Comparison of ENCODE assay signal across 32 mouse cellular contexts in genomic region chr13:99314098-99314497, GRCm38 (mm10).
"Had no signal": no experiment of that assay in that cellular context is flagged by ENCODE, and none has a peak within 500 bp of the region (broad histone marks: within the 10 kb centered on the region; RNA-seq: fewer than 3 reads in every experiment).

No protein-coding gene starts in this region.

- H3K9me3 ChIP-seq: limb, embryonic 10.5 days; limb, embryonic 12.5 days; limb, embryonic 13.5 days; limb, embryonic 15.5 days; liver, embryonic 12.5 days; liver, embryonic 13.5 days; liver, embryonic 15.5 days; lung, embryonic 15.5 days; midbrain, embryonic 10.5 days; midbrain, embryonic 12.5 days; midbrain, embryonic 13.5 days; midbrain, embryonic 15.5 days; neural tube, embryonic 12.5 days had no signal

- H3K9ac ChIP-seq: limb, embryonic 12.5 days; limb, embryonic 13.5 days; limb, embryonic 15.5 days; liver, embryonic 12.5 days; liver, embryonic 13.5 days; liver, embryonic 14.5 days; liver, embryonic 15.5 days; liver, postnatal 0 days; lung, embryonic 14.5 days; lung, embryonic 15.5 days; midbrain, embryonic 12.5 days; midbrain, embryonic 13.5 days; midbrain, embryonic 15.5 days; neural tube, embryonic 12.5 days had no signal

- H3K27ac ChIP-seq: limb, embryonic 10.5 days; limb, embryonic 12.5 days; limb, embryonic 13.5 days; limb, embryonic 15.5 days; liver, embryonic 12.5 days; liver, embryonic 13.5 days; liver, embryonic 14.5 days; liver, embryonic 15.5 days; lung, embryonic 15.5 days; macrophage; midbrain, embryonic 10.5 days; midbrain, embryonic 12.5 days; midbrain, embryonic 13.5 days; midbrain, embryonic 15.5 days; neural tube, embryonic 12.5 days had no signal

- H3K4me3 ChIP-seq: limb, embryonic 10.5 days; limb, embryonic 12.5 days; limb, embryonic 13.5 days; limb, embryonic 15.5 days; liver, embryonic 12.5 days; liver, embryonic 13.5 days; liver, embryonic 15.5 days; lung, embryonic 15.5 days; megakaryocyte, embryonic 14.5 days; midbrain, embryonic 10.5 days; midbrain, embryonic 12.5 days; midbrain, embryonic 13.5 days; midbrain, embryonic 15.5 days; myocyte; neural tube, embryonic 12.5 days had no signal

- DNase-seq: left cerebral cortex, postnatal 4 days; liver; liver, embryonic 13.5 days; liver, postnatal 0 days; lung, adult 18-20 months; lung, adult 2 months; lung, embryonic 14.5 days; lung, postnatal 10 days; lung, postnatal 14 days; lung, postnatal 36 days; lung, postnatal 4 days; midbrain, embryonic 14.5 days had no signal

- ATAC-seq: liver, embryonic 12.5 days; liver, postnatal 0 days; lung, postnatal 0 days; midbrain, embryonic 13.5 days; midbrain, embryonic 15.5 days; midbrain, embryonic 16.5 days had no signal

- H3K36me3 ChIP-seq: liver, embryonic 15.5 days; lung, embryonic 15.5 days; midbrain, embryonic 15.5 days had no signal

- H3K4me2 ChIP-seq: limb, embryonic 12.5 days; limb, embryonic 13.5 days; limb, embryonic 15.5 days; liver, embryonic 11.5 days; liver, embryonic 12.5 days; liver, embryonic 13.5 days; liver, embryonic 15.5 days; lung, embryonic 14.5 days; lung, embryonic 15.5 days; midbrain, embryonic 11.5 days; midbrain, embryonic 12.5 days; midbrain, embryonic 13.5 days; midbrain, embryonic 15.5 days; neural tube, embryonic 12.5 days had no signal

- H3K4me1 ChIP-seq: limb, embryonic 10.5 days; limb, embryonic 12.5 days; limb, embryonic 13.5 days; limb, embryonic 15.5 days; liver, embryonic 12.5 days; liver, embryonic 15.5 days; lung, embryonic 15.5 days; midbrain, embryonic 12.5 days; midbrain, embryonic 13.5 days; midbrain, embryonic 15.5 days; neural tube, embryonic 12.5 days had no signal

- H3K27me3 ChIP-seq: limb, embryonic 12.5 days; limb, embryonic 13.5 days; limb, embryonic 15.5 days; liver, embryonic 12.5 days; liver, embryonic 13.5 days; liver, embryonic 15.5 days; lung, embryonic 15.5 days; midbrain, embryonic 12.5 days; midbrain, embryonic 13.5 days; midbrain, embryonic 15.5 days; neural tube, embryonic 12.5 days had no signal
